Mouse (Mus musculus) kidney, postnatal 0 days (tissue): ENCODE data around the gene Slc39a5. TPM values are rescaled to one million over a fixed set of nuclear protein-coding genes. Genes with fewer than 3 reads are reported as not detected.
A peak's percentile ranks its signal among the peaks of the same experiment; 100 is the strongest.

Experiments used
- ATAC-seq: fragments of 200-750 bp; cut with Nextera tagmentation; replicated peaks from 2 replicates; pipeline ENCODE4 v1.8.0; 2017; ENCODE audit warnings: low read depth, moderate number of reproducible peaks, moderate TSS enrichment, moderate library complexity; ENCODE audit not compliant: low FRiP score
- DNase-seq: peaks from one replicate; pipeline ENCODE4 v3.0.0-alpha.2; 2016; ENCODE audit warnings: low spot score
- H3K27ac ChIP-seq: fragments of 300-500 bp; sonication (generic); 2 replicates; pipeline ENCODE4 v1.5.1; 2014; ENCODE audit warnings: mild to moderate bottlenecking
- H3K27me3 ChIP-seq: fragments of 300-500 bp; sonication (generic); 2 replicates; pipeline ENCODE4 v1.6.1; 2014; ENCODE audit warnings: low read length, mixed read lengths; ENCODE audit not compliant: insufficient read depth
- H3K36me3 ChIP-seq: fragments of 300-500 bp; sonication (generic); 2 replicates; pipeline ENCODE4 v1.6.1; 2014; ENCODE audit warnings: low read length, mixed read lengths; ENCODE audit not compliant: insufficient read depth
- H3K4me1 ChIP-seq: fragments of 300-500 bp; sonication (generic); replicated peaks from 2 replicates; pipeline ENCODE4 v1.6.1; 2014; ENCODE audit warnings: antibody characterized with exemption, low read length, mixed read lengths; ENCODE audit not compliant: insufficient read depth
- H3K4me2 ChIP-seq: fragments of 300-500 bp; sonication (generic); 2 replicates; pipeline ENCODE4 v1.6.1; 2014; ENCODE audit warnings: mild to moderate bottlenecking, low read length, moderate library complexity, mixed read lengths
- H3K4me3 ChIP-seq: fragments of 300-500 bp; sonication (generic); replicated peaks from 2 replicates; pipeline ENCODE4 v1.5.1; 2014; ENCODE audit warnings: low read depth, low read length
- H3K9ac ChIP-seq: fragments of 300-500 bp; sonication (generic); 2 replicates; pipeline ENCODE4 v1.6.1; 2014; ENCODE audit warnings: low read depth, low read length
- H3K9me3 ChIP-seq: fragments of 300-500 bp; sonication (generic); replicated peaks from 2 replicates; pipeline ENCODE4 v1.6.1; 2016; ENCODE audit warnings: low read length, inconsistent platforms, mixed read lengths
- CTCF ChIP-seq: IDR thresholded peaks from 2 replicates; pipeline ENCODE4 v1.5.1; 2016; ENCODE audit warnings: antibody characterized with exemption, low read depth, mild to moderate bottlenecking, moderate library complexity
- WGBS: fragments of 180-500 bp; shearing (Covaris S2); extraction: QIAGEN DNeasy Blood & Tissue Kit; methylation state at CpG from one replicate; pipeline ENCODE4 v1.1.7; 2014; 5-methylcytosine and 5-hydroxymethylcytosine counted together
- polyA plus RNA-seq: library from polyadenylated mRNA; unstranded; fragments of >200 nt; fragmentation: Nextera tagmentation; extraction: Ambion mirVana; gene quantifications from 2 replicates; pipeline ENCODE4 v1.2.1, GENCODE M21; 2015

Slc39a5 gene
- polyA plus RNA-seq, 1 experiment from 2014 or later: 56.0 TPM

- Histone ChIP-seq H3K27me3 (no peaks in the 10 kb centered on the region), H3K4me1 (0 out of 2 replicates have a peak, but pooled peaks cover 7% of the 10 kb centered on the region), H3K9ac (no peak overlapping the region), H3K36me3 (0 out of 2 replicates have a peak, but pooled peaks cover 7% of the 10 kb centered on the region), H3K4me2 (peak overlapping the region; percentile 73), H3K27ac (peak overlapping the region; percentile 94), H3K4me3 (peak overlapping the region; percentile 72; the same call in 1 of the 2 replicates), H3K9me3 (no peaks in the 10 kb centered on the region)
- ATAC-seq: no peak
- TF ChIP-seq CTCF: no peak
- 77% methylated on average over 6 of the region's 6 CpGs for WGBS
- no peak for DNase-seq
These were observed 31.4 kb downstream of the Slc39a5 start for GRCm38 (mm10) chr10:128369599-128369998.

GRCm38 (mm10) chr10:128369218-128369543 lies 31.8 kb downstream of the Slc39a5 start:
- Histone ChIP-seq H3K4me2 (peak overlapping the region; percentile 73), H3K27ac (peak overlapping the region; percentile 94), H3K27me3 (no peaks in the 10 kb centered on the region), H3K9me3 (no peaks in the 10 kb centered on the region), H3K9ac (peak overlapping the region; percentile 73), H3K4me1 (0 out of 2 replicates have a peak, but pooled peaks cover 7% of the 10 kb centered on the region), H3K4me3 (peak overlapping the region; percentile 72), H3K36me3 (0 out of 2 replicates have a peak, but pooled peaks cover 7% of the 10 kb centered on the region)
- DNase-seq (no peak), ATAC-seq (no peak)
- no peak for TF ChIP-seq CTCF
- WGBS: 4% methylated on average over 9 of the region's 9 CpGs

- DNase-seq (peak; percentile 96), ATAC-seq (peak; percentile 93)
- H3K27ac ChIP-seq: peak within 1 kb of the TSS; percentile 94
- H3K27me3 ChIP-seq: no peaks in the 10 kb centered on the region
- 0 out of 2 replicates have a peak, but pooled peaks have one; percentile 9 for TF ChIP-seq CTCF
- H3K4me3 ChIP-seq: peak within 1 kb of the TSS; percentile 72
- 0 out of 2 replicates have a peak, but pooled peaks cover 7% of the 10 kb centered on the region for H3K36me3 ChIP-seq
- peak within 1 kb of the TSS; percentile 73 for H3K9ac ChIP-seq
- WGBS: under 1% methylated on average over 83 of the region's 87 CpGs
- H3K4me2 ChIP-seq: peak within 1 kb of the TSS; percentile 73
- H3K4me1 ChIP-seq: 0 out of 2 replicates have a peak, but pooled peaks cover 7% of the 10 kb centered on the region
- H3K9me3 ChIP-seq: no peaks in the 10 kb centered on the region
These were observed 32.4 kb downstream of the Slc39a5 start, which contains the start of gene Coq10a for GRCm38 (mm10) chr10:128368402-128369217. Gene Coq10a, minus strand, starts transcription at chr10:128368997.

DNA sequence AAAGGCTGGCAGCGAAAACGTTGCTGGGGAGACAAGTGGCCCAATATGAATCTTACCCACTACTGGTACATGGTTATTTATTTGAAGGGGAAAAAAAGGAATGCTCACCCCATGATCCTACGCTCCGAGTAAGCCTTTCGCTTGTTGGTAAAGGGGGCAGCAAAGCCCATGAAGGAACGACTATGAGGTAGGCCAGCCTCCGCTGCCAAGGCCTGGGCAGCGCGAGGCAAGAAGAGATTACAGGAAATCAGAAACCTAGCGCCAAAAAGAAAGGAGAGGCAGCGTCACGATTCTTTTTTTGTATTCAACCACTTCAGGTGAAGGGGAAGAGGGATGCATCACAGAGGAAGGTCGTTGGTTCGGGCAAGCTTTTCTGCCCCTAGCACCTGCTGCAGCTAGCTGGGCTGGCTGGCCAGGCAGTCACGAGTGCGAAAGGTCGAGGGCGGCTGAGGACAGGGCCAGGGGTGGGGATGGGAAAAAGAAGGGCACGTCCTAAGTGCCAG lies 33.1 kb downstream of the Slc39a5 start:
- WGBS: 15% methylated on average over 19 of the region's 19 CpGs
- peak; percentile 53; the same call in 1 of the 2 replicates for ATAC-seq
- Histone ChIP-seq H3K9me3 (no peaks in the 10 kb centered on the region), H3K4me2 (peak overlapping the region; percentile 73), H3K27ac (peak overlapping the region; percentile 94), H3K36me3 (0 out of 2 replicates have a peak, but pooled peaks cover 11% of the 10 kb centered on the region), H3K9ac (peak overlapping the region; percentile 73), H3K27me3 (no peaks in the 10 kb centered on the region), H3K4me1 (0 out of 2 replicates have a peak, but pooled peaks cover 7% of the 10 kb centered on the region), H3K4me3 (peak overlapping the region; percentile 72)
- DNase-seq: no peak
- TF ChIP-seq CTCF: no peak

DNA sequence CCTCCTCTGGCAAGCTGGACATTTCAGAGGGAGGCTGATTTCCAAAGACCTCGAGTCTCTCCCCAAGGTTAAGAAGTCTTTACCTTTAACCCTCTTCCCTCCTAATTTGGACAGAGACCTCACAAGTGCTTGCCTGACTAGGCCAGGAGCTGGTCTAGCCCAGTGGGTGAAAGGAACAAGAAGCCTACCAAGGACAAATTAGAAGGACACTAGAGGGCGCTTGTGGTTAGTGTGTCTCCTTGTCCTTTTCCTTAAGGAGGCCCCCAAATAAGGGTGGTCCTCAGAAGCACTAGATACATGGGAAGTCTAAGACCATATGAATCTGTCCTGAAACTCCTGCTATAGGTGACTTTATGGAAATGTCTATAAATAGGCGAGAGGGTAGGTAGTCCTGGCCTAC lies 38.5 kb downstream of the Slc39a5 start:
- TF ChIP-seq CTCF: peak; percentile 71
- DNase-seq (peak; percentile 81), ATAC-seq (no peak)
- Histone ChIP-seq H3K4me2 (no peak overlapping the region), H3K27ac (no peak overlapping the region), H3K36me3 (peaks cover 55% of the 10 kb centered on the region), H3K27me3 (no peaks in the 10 kb centered on the region), H3K9ac (no peak overlapping the region), H3K4me1 (0 out of 2 replicates have a peak, but pooled peaks cover 2% of the 10 kb centered on the region), H3K4me3 (no peak overlapping the region), H3K9me3 (no peaks in the 10 kb centered on the region)
- 45% methylated on average over 3 of the region's 3 CpGs for WGBS

- ATAC-seq: no peak
These were observed 39.2 kb downstream of the Slc39a5 start for GRCm38 (mm10) chr10:128361836-128362235.

More at GRCm38 (mm10) chr10:128361836-128362235, 39.2 kb downstream of the Slc39a5 start:
- Histone ChIP-seq H3K27me3 (no peaks in the 10 kb centered on the region), H3K27ac (no peak overlapping the region), H3K9ac (no peak overlapping the region), H3K4me2 (no peak overlapping the region), H3K9me3 (no peaks in the 10 kb centered on the region), H3K36me3 (peaks cover 59% of the 10 kb centered on the region), H3K4me3 (no peak overlapping the region), H3K4me1 (no peaks in the 10 kb centered on the region)
- 86% methylated on average over 6 of the region's 6 CpGs for WGBS
- no peak for DNase-seq
- no peak for TF ChIP-seq CTCF
